Mouse (Mus musculus) liver, postnatal 0 days (tissue): Measurements from ENCODE around the gene Tap2. TPM values are rescaled to one million over a fixed set of nuclear protein-coding genes. Genes with fewer than 3 reads are reported as not detected.
A peak's percentile ranks its signal among the peaks of the same experiment; 100 is the strongest.

Experiments
- ATAC-seq: fragments of 200-750 bp; cut with Nextera tagmentation; 2 replicates; pipeline ENCODE4 v1.8.0; 2017; ENCODE audit warnings: mild to moderate bottlenecking, moderate library complexity
- DNase-seq: peaks from one replicate; pipeline ENCODE4 v3.0.0-alpha.2; 2016
- H3K27ac ChIP-seq: fragments of 300-500 bp; sonication (generic); 2 replicates; pipeline ENCODE4 v1.5.1; 2014; ENCODE audit warnings: antibody characterized with exemption, moderate library complexity, mild to moderate bottlenecking, low read depth
- H3K27me3 ChIP-seq: fragments of 300-500 bp; sonication (generic); 2 replicates; pipeline ENCODE4 v1.6.1; 2014; ENCODE audit warnings: low read length, control low read depth, mixed read lengths; ENCODE audit not compliant: insufficient read depth
- H3K36me3 ChIP-seq: fragments of 300-500 bp; sonication (generic); replicated peaks from 2 replicates; pipeline ENCODE4 v1.6.1; 2014; ENCODE audit warnings: mild to moderate bottlenecking, control low read depth, low read length, moderate library complexity, mixed read lengths; ENCODE audit not compliant: insufficient read depth
- H3K4me1 ChIP-seq: fragments of 300-500 bp; sonication (generic); 2 replicates; pipeline ENCODE4 v1.6.1; 2014; ENCODE audit warnings: antibody characterized with exemption, mild to moderate bottlenecking, control low read depth; ENCODE audit not compliant: insufficient read depth
- H3K4me2 ChIP-seq: fragments of 300-500 bp; sonication (generic); 2 replicates; pipeline ENCODE4 v1.6.1; 2014; ENCODE audit warnings: low read depth, mild to moderate bottlenecking, low read length, moderate library complexity, mixed read lengths
- H3K4me3 ChIP-seq: fragments of 300-500 bp; sonication (generic); 2 replicates; pipeline ENCODE4 v1.5.1; 2014; ENCODE audit warnings: low read depth, low read length
- H3K9ac ChIP-seq: fragments of 300-500 bp; sonication (generic); replicated peaks from 2 replicates; pipeline ENCODE4 v1.6.1; 2014; ENCODE audit warnings: mild to moderate bottlenecking, moderate library complexity
- H3K9me3 ChIP-seq: fragments of 300-500 bp; sonication (generic); 2 replicates; pipeline ENCODE4 v1.6.1; 2016; ENCODE audit warnings: mild to moderate bottlenecking, control low read depth, low read length, mixed read lengths
- CTCF ChIP-seq: sonication (generic); IDR thresholded peaks from 2 replicates; pipeline ENCODE4 v1.5.1; 2016; ENCODE audit warnings: antibody characterized with exemption, low read depth
- EP300 ChIP-seq: IDR thresholded peaks from 2 replicates; pipeline ENCODE4 v1.6.1; 2016; ENCODE audit warnings: antibody characterized with exemption, low read depth, mild to moderate bottlenecking
- whole genome bisulfite sequencing: fragments of 180-500 bp; shearing (Covaris S2); extraction: QIAGEN DNeasy Blood & Tissue Kit; methylation state at CpG from one replicate; pipeline ENCODE4 v1.1.7; 2014; ENCODE audit not compliant: insufficient replicate concordance; 5-methylcytosine and 5-hydroxymethylcytosine counted together
- polyA plus RNA-seq: library from polyadenylated mRNA; unstranded; fragments of >200 nt; fragmentation: Nextera tagmentation; extraction: Ambion mirVana; gene quantifications from 2 replicates; pipeline ENCODE4 v1.2.1, GENCODE M21; 2015

The Tap2 gene
- polyA plus RNA-seq: 9.8 and 10.5 TPM in 2 replicates

GRCm38 (mm10) chr17:34203444-34203843 lies at the start of gene Tap2:
Gene Tap2 (plus strand): TSS chr17:34203527.
- H3K9me3 ChIP-seq: no peaks in the 10 kb centered on the region
- peak within 1 kb of the TSS; percentile 97 for H3K4me2 ChIP-seq
- H3K36me3 ChIP-seq: no peaks in the 10 kb centered on the region; the same call in 1 of the 2 replicates
- H3K9ac ChIP-seq: peak within 1 kb of the TSS; percentile 83
- WGBS: 77% methylated on average over 5 of the region's 5 CpGs
- peak within 1 kb of the TSS; percentile 89 for H3K4me3 ChIP-seq
- ATAC-seq (no peak), DNase-seq (no peak)
- no peaks in the 10 kb centered on the region for H3K27me3 ChIP-seq
- TF ChIP-seq CTCF: no peak
- TF ChIP-seq EP300: no peak
- H3K4me1 ChIP-seq: peaks cover 10% of the 10 kb centered on the region
- H3K27ac ChIP-seq: peak within 1 kb of the TSS; percentile 69; the same call in 1 of the 2 replicates

- Histone ChIP-seq H3K4me2 (no peak overlapping the region), H3K4me1 (no peaks in the 10 kb centered on the region), H3K27ac (no peak overlapping the region), H3K27me3 (no peaks in the 10 kb centered on the region), H3K9ac (no peak overlapping the region), H3K9me3 (no peaks in the 10 kb centered on the region), H3K4me3 (no peak overlapping the region), H3K36me3 (no peaks in the 10 kb centered on the region)
- WGBS: 65% methylated on average over 5 of the region's 5 CpGs
- DNase-seq (no peak), ATAC-seq (no peak)
- TF ChIP-seq EP300: no peak
- TF ChIP-seq CTCF: no peak
Measured at GRCm38 (mm10) chr17:34155534-34155933, 47.8 kb upstream of the Tap2 start.

GRCm38 (mm10) chr17:34164202-34164895 lies 39.0 kb upstream of the Tap2 start:
- Histone ChIP-seq H3K4me2 (no peak overlapping the region), H3K9ac (no peak overlapping the region), H3K4me3 (no peak overlapping the region), H3K9me3 (no peaks in the 10 kb centered on the region), H3K4me1 (no peaks in the 10 kb centered on the region), H3K27ac (no peak overlapping the region), H3K36me3 (no peaks in the 10 kb centered on the region), H3K27me3 (no peaks in the 10 kb centered on the region)
- ATAC-seq: no peak
- peak; percentile 24 for DNase-seq
- 42% methylated on average over 9 of the region's 9 CpGs for WGBS
- TF ChIP-seq EP300: no peak
- TF ChIP-seq CTCF: peak; percentile 52

- TF ChIP-seq CTCF (peak; percentile 50), EP300 (no peak)
- H3K27ac ChIP-seq: no peak overlapping the region
- 42% methylated on average over 6 of the region's 6 CpGs for WGBS
- no peaks in the 10 kb centered on the region for H3K36me3 ChIP-seq
- H3K4me3 ChIP-seq: no peak overlapping the region
- ATAC-seq (no peak; the same call in 1 of the 2 replicates), DNase-seq (peak; percentile 24)
- H3K9me3 ChIP-seq: no peaks in the 10 kb centered on the region
- H3K4me1 ChIP-seq: no peaks in the 10 kb centered on the region
- no peak overlapping the region for H3K4me2 ChIP-seq
- H3K9ac ChIP-seq: no peak overlapping the region
- no peaks in the 10 kb centered on the region for H3K27me3 ChIP-seq
Measured at GRCm38 (mm10) chr17:34165033-34165730, 38.1 kb upstream of the Tap2 start.

GRCm38 (mm10) chr17:34169279-34169678 lies 34.0 kb upstream of the Tap2 start:
- H3K4me2 ChIP-seq: no peak overlapping the region
- no peak overlapping the region for H3K9ac ChIP-seq
- no peak overlapping the region for H3K27ac ChIP-seq
- H3K4me3 ChIP-seq: no peak overlapping the region
- H3K36me3 ChIP-seq: no peaks in the 10 kb centered on the region
- TF ChIP-seq CTCF: peak; percentile 79
- no peak for TF ChIP-seq EP300
- H3K9me3 ChIP-seq: no peaks in the 10 kb centered on the region
- ATAC-seq (no peak), DNase-seq (peak; percentile 54)
- H3K4me1 ChIP-seq: peaks cover 3% of the 10 kb centered on the region
- H3K27me3 ChIP-seq: no peaks in the 10 kb centered on the region
- 2% methylated on average over 2 of the region's 2 CpGs for WGBS

GRCm38 (mm10) chr17:34170487-34170876 lies 32.8 kb upstream of the Tap2 start:
- no peaks in the 10 kb centered on the region for H3K27me3 ChIP-seq
- H3K9me3 ChIP-seq: no peaks in the 10 kb centered on the region
- H3K27ac ChIP-seq: no peak overlapping the region
- ATAC-seq: peak; percentile 35
- no peak for DNase-seq
- H3K4me3 ChIP-seq: no peak overlapping the region
- H3K36me3 ChIP-seq: no peaks in the 10 kb centered on the region
- TF ChIP-seq EP300 (no peak), CTCF (no peak)
- H3K9ac ChIP-seq: no peak overlapping the region
- peak overlapping the region; percentile 68; the same call in 1 of the 2 replicates for H3K4me2 ChIP-seq
- peaks cover 3% of the 10 kb centered on the region for H3K4me1 ChIP-seq
- 8% methylated on average over 4 of the region's 4 CpGs for WGBS
